9 mouse cellular contexts compared by ENCODE assay signal in genomic region chr8:104534779-104535141, GRCm38 (mm10). TPM values are rescaled to one million over a fixed set of nuclear protein-coding genes. Genes with fewer than 3 reads are reported as not detected.
A peak's percentile ranks its signal among the peaks of the same experiment; 100 is the strongest.
DNase-seq lines count a peak whose midpoint lies in the region; ATAC-seq lines count a peak whose summit lies in the region.
"Had no signal": no experiment of that assay in that cellular context is flagged by ENCODE, and none has a peak within 500 bp of the region (broad histone marks: within the 10 kb centered on the region; RNA-seq: fewer than 3 reads in every experiment).

No protein-coding gene starts in this region.

- H3K27me3 ChIP-seq in hindbrain, embryonic 11.5 days (ENCODE audit: control insufficient read depth, insufficient read depth, low read length), result peaks cover 7% of the 10 kb centered on the region
- H3K27me3 ChIP-seq in lung, embryonic 16.5 days (ENCODE audit: control insufficient read depth, insufficient read depth, low read depth, low read length), result peaks cover 15% of the 10 kb centered on the region
- no peaks in the 10 kb centered on the region for H3K27me3 ChIP-seq in splenic B cell, adult 2 months (ENCODE audit: control insufficient read depth, insufficient read depth, low read length, poor library complexity, severe bottlenecking)

- peak overlapping the region; percentile 45 for H3K4me2 ChIP-seq in hindbrain, embryonic 11.5 days (replicated peaks; ENCODE audit: low read depth, low read length)
- H3K4me2 ChIP-seq in lung, embryonic 16.5 days (ENCODE audit: low read depth, low read length), result peak overlapping the region; percentile 79

- peak; percentile 73 for ATAC-seq in hindbrain, embryonic 11.5 days (ENCODE audit: low FRiP score)
- ATAC-seq in lung, embryonic 16.5 days (ENCODE audit: low read depth), result peak; percentile 48

- peak; percentile 26 for DNase-seq in adrenal gland, postnatal 14 days
- no peak for DNase-seq in adrenal gland, postnatal 25 days
- peak; percentile 43 for DNase-seq in thymus, postnatal 4 days
- no peak for DNase-seq in thymus, postnatal 25 days
- no peak for DNase-seq in hindbrain, embryonic 11.5 days (ENCODE audit: low spot score)
- DNase-seq in splenic B cell, adult 2 months (ENCODE audit: low read depth, low spot score), result peak; percentile 71
- DNase-seq in ovary, postnatal 10 days (ENCODE audit: low spot score), result no peak

- H3K9me3 ChIP-seq in hindbrain, embryonic 11.5 days (ENCODE audit: control insufficient read depth, low read length), result no peaks in the 10 kb centered on the region
- no peaks in the 10 kb centered on the region for H3K9me3 ChIP-seq in lung, embryonic 16.5 days (ENCODE audit: control insufficient read depth, low read length)

- WGBS in hindbrain, embryonic 11.5 days, result 7% methylated on average over 9 of the region's 9 CpGs
- WGBS in lung, embryonic 16.5 days, result 9% methylated on average over 9 of the region's 9 CpGs

- H3K9ac ChIP-seq in hindbrain, embryonic 11.5 days (ENCODE audit: low read depth, low read length), result peak overlapping the region; percentile 46; the same call in 1 of the 2 replicates
- H3K9ac ChIP-seq in lung, embryonic 16.5 days (ENCODE audit: low read length), result peak overlapping the region; percentile 97

- H3K36me3 ChIP-seq in hindbrain, embryonic 11.5 days (ENCODE audit: control insufficient read depth, insufficient read depth, low read length), result no peaks in the 10 kb centered on the region
- H3K36me3 ChIP-seq in lung, embryonic 16.5 days (ENCODE audit: control insufficient read depth, insufficient read depth, low read length), result peaks cover 4% of the 10 kb centered on the region
- H3K36me3 ChIP-seq in splenic B cell, adult 2 months (ENCODE audit: control insufficient read depth, insufficient read depth, low read length, poor library complexity, severe bottlenecking), result no peaks in the 10 kb centered on the region

- peak overlapping the region; percentile 91 for H3K4me3 ChIP-seq in hindbrain, embryonic 11.5 days (ENCODE audit: low read depth, low read length)
- peak overlapping the region; percentile 92 for H3K4me3 ChIP-seq in lung, embryonic 16.5 days (ENCODE audit: low read length)

- H3K4me1 ChIP-seq in hindbrain, embryonic 11.5 days (replicated peaks; ENCODE audit: control insufficient read depth, insufficient read depth, low read length), result 0 out of 2 replicates have a peak, but pooled peaks cover 4% of the 10 kb centered on the region
- peaks cover 15% of the 10 kb centered on the region for H3K4me1 ChIP-seq in lung, embryonic 16.5 days (replicated peaks; ENCODE audit: control insufficient read depth, insufficient read depth, low read length)

- no peak overlapping the region for H3K27ac ChIP-seq in hindbrain, embryonic 11.5 days (ENCODE audit: low read depth, low read length)
- no peak overlapping the region for H3K27ac ChIP-seq in lung, embryonic 16.5 days (ENCODE audit: low read length)

RNA-seq across cellular contexts. Expression of gene Car7, which starts 0.3 kb away (rescaled TPM):
- total RNA-seq in adrenal gland, postnatal 14 days (2021), result 4.0 and 4.1 TPM in 2 replicates
- 2.3 and 2.6 TPM in 2 replicates for total RNA-seq in adrenal gland, postnatal 25 days (2021)
- 0.42 and 0.52 TPM in 2 replicates for polyA plus RNA-seq in hindbrain, embryonic 11.5 days (2014; fragmentation: Nextera tagmentation; extraction: Ambion mirVana)
- polyA plus RNA-seq in lung, embryonic 16.5 days (2015; fragmentation: Nextera tagmentation; extraction: Ambion mirVana), result 0.74 and 0.93 TPM in 2 replicates

RNA-seq across cellular contexts. Expression of gene Nae1, which starts 0.3 kb away (rescaled TPM):
- total RNA-seq in adrenal gland, postnatal 14 days (2021), result 30.2 and 31.1 TPM in 2 replicates
- 39.4 and 43.1 TPM in 2 replicates for total RNA-seq in adrenal gland, postnatal 25 days (2021)
- 140 TPM in 2 replicates for polyA plus RNA-seq in hindbrain, embryonic 11.5 days (2014; fragmentation: Nextera tagmentation; extraction: Ambion mirVana)
- polyA plus RNA-seq in lung, embryonic 16.5 days (2015; fragmentation: Nextera tagmentation; extraction: Ambion mirVana), result 83.9 and 86.7 TPM in 2 replicates

RNA-seq across cellular contexts. Expression of gene Terb1, which starts 25.1 kb away (rescaled TPM):
- total RNA-seq in adrenal gland, postnatal 14 days (2021), result 0.23 TPM in 1 of 2 replicates, not detected in the other
- not detected in 2 replicates for total RNA-seq in adrenal gland, postnatal 25 days (2021)
- 0.10 TPM in 1 of 2 replicates, not detected in the other for polyA plus RNA-seq in hindbrain, embryonic 11.5 days (2014; fragmentation: Nextera tagmentation; extraction: Ambion mirVana)
- 0.10 and 0.35 TPM in 2 replicates for polyA plus RNA-seq in lung, embryonic 16.5 days (2015; fragmentation: Nextera tagmentation; extraction: Ambion mirVana)
- total RNA-seq: gastrocnemius, postnatal 36 days had no signal

RNA-seq across cellular contexts. Expression of gene Pdp2, which starts 56.5 kb away (rescaled TPM):
- 37.2 and 38.0 TPM in 2 replicates for total RNA-seq in adrenal gland, postnatal 14 days (2021)
- total RNA-seq in adrenal gland, postnatal 25 days (2021), result 31.0 and 32.4 TPM in 2 replicates
- 14.4 and 17.1 TPM in 2 replicates for polyA plus RNA-seq in hindbrain, embryonic 11.5 days (2014; fragmentation: Nextera tagmentation; extraction: Ambion mirVana)
- 8.4 and 8.9 TPM in 2 replicates for polyA plus RNA-seq in lung, embryonic 16.5 days (2015; fragmentation: Nextera tagmentation; extraction: Ambion mirVana)

Comparison
In these comparisons a context has a peak if more than half of its experiments do, and no peak if none do; other contexts are left out.
1. DNase-seq: peak in adrenal gland, postnatal 14 days (single experiment), thymus, postnatal 4 days (single experiment) and splenic B cell, adult 2 months (single experiment); none in adrenal gland, postnatal 25 days (single experiment), thymus, postnatal 25 days (single experiment), hindbrain, embryonic 11.5 days (single experiment) and ovary, postnatal 10 days (single experiment).